Mouse (Mus musculus) CH12F3 (cell line): ENCODE data around the gene Npas1.

Experiments
- in situ Hi-C: fragments of 300-500 bp; cut with MboI; formaldehyde crosslinking; loops from 2 replicates; pipeline ENCODE4 v1.14.3; 2020; ENCODE audit warnings: low sequenced_read_pairs

Gene Npas1

DNA sequence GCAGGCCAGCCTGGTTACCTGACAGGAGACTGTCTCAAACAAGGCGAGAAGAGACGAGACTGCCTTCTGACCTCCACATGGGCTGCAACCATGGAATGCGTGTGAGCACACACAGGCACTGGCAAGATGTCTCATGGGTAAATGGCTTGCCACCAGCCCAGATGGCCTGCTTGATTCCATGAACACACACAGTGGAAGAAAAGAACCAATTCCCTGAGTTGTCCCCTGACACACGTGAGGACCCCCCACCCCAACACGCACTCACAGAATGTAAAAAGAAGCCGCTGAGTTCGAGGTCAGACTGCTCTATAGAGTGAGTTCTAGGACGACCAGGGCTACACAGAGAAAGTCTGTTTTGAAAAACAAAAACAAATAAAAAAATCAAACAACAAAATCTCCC lies at the start of gene Npas1:
Npas1 (minus strand) TSS at position 101 of the 400 bp plus-strand sequence.
- in situ Hi-C loops, result no loop called here

DNA sequence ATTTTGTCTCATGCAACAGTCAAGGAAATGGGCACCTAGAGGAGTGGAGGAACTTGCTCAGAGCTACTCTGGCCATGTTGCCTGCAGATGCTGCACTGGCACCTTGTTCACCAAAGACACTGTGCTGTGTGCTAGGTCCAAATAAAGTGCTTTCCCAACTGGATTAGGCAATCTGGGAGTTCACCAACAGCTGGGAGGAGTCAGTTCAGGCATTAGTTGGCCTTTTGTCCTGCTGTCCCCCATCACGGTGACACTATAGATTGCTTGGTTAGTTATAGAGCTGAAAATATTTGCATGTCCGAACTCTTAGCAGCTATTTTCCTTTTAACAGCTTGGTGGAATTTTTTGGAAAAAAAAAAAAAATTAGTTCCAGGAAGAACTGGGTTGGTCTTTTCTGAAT lies 48.5 kb upstream of the Npas1 start:
- in situ Hi-C loops, result no loop called here

DNA sequence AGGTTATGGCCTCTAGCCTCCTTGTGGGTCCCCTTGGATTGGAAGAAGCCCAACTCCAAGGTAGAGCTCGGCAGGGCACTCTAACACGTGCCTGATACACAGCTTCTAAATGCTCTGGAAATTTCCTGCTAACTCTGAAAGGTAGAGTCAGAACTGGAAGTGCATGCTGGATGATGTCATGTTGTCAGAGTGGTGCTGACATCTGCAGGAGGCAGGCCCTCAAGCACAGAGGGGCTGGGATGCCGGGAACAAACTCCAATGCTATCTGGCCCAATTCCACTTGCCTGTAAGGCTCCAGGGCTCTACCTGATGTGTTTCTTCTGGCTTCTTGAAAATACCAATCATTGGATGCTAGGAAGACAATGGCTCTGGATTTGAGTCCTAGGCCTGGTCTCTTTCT lies 47.9 kb upstream of the Npas1 start:
- in situ Hi-C loops, result no loop called here

DNA sequence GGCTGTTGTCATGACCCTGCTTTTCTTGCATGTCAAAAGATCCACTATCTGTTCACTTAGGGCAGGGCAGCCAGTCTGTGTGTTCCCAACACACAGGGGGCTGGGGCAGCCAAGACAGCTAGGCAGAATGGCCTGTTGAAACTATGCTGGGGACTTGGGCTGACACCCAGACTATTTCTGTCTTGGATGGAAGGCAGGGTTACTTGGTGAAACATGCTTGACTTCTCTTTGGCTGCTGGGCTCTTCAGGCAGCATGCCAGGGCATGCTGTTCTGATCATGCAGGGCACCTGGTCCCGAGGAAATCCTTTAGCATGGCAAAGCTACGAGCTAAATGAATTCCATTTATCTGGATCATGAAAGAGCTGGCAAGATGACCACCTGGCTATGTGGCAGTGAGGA lies 46.8 kb upstream of the Npas1 start:
- in situ Hi-C loops, result no loop called here

DNA sequence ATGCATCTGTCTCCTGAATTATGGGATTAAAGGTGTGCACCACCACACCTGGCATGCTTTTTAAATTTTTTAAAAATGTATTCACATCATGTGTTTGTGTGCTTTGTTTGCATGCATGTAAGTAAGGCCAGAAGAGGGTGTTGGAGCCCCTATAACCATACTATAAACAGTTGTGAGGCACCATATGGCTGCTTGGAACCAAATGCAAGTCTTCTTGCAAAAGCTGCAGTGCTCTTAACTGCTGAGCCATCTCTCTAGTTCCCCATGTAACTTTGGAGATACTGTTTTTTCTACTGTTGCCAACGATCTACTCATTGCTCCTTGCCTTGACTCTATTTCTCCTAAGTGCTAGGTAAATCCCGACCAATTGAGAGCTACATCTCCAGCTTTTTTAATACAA lies 41.8 kb upstream of the Npas1 start:
- in situ Hi-C loops, result no loop called here

DNA sequence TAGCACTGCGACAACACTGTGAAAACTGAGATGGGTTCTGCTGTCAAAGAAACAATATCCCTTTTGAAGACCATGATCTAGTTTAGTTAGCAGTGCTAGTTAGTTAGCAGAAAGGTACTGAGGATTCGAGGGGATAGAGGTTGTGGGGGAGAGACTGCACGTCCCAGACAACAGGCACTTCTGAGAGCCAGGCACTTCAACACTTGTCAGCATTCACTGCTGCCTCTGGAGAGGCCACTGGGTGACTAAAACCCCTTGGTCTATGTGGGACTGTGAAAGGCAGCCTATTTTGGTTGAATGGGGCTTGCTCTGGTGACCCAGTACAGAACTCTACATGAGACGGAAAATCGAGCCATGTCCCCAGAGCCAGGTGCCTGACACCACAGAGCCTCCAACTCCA lies 39.7 kb upstream of the Npas1 start:
- in situ Hi-C loops, result no loop called here

DNA sequence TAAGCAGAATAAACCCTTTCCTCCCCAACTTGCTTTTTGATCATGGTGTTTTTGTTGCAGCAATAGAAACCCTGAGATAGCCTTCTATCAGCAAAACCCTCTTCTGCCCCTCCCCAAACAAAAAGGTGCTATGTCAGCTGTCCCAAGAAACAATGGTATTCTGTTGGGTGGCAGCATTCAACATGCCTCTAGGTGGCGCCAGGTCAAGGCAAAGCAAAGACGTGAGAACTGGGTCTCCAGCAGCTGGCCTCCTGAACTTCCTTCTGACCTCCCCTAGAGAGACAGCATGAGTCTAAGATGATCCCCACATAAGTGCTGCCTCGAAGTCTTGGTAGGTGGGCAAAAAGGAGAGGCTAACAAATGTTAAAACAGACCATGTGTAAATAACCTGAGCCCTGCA lies 29.8 kb upstream of the Npas1 start:
- in situ Hi-C loops, result no loop called here

DNA sequence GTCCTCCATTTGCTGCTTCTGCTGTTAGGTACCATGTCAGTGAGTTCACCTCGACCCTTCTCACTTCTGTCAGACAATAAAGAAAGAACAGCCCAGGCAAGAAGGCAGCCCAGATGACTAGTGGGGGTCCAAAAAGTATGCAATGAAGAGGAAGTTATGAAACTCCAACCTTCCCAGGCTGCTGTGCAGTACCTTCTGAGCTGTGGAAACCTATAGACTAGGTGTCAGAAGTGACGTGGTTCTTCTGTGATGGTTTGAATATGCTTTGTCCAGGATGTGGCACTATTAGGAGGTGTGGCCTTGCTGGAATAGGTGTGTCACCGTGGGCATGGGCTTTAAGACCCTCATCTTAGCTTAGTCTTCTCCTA lies 27.7 kb upstream of the Npas1 start:
- in situ Hi-C loops, result no loop called here

DNA sequence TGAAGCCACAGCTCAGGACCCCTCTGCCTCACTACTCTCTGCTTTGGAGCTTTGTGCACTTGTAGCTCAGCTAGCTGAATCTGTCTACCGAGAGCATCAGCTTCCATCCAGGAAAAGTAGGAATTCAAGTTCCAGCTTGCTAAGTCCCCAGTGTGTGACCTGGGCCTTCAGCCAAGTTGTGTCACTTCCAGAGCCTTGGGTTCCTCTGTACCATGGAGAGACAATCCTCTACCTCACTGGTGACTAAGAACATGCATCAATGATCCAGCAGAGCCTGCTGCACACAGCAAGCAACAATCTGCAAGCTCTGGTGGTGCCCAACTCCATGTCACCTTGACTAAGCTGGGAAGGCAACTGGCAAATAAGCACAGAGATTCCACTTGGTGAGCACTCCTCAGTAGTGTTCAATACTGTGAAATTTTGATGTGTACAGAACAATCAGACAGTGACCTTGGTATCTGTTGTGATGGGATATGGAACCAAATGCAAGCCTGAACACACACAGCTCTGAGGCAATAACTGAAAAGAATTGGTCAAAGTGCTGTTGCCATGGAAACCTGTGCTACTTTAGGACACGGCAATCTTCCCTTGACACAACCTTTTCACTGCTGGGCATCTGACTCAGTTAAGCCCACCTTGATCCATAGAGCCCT lies 27.2 kb upstream of the Npas1 start:
- in situ Hi-C loops, result no loop called here

DNA sequence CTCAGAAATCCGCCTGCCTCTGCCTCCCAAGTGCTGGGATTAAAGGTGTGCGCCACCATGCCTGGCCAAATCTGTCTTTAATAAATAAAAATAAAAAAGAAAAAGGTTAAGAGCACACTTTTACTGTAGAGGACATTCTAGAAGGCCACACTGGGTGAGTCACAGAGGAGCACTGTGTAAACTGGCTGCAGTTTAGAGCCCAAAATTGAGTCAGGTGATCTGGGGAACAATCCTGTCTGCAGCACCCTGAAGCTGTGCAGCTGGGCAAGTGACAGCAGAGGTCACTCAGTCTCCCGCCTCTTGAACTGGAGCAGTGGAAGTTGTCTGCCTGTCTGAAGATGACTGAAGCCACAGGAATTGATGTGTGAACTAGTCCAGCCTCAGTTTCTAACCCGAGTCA lies 24.0 kb upstream of the Npas1 start:
- in situ Hi-C loops, result no loop called here

DNA sequence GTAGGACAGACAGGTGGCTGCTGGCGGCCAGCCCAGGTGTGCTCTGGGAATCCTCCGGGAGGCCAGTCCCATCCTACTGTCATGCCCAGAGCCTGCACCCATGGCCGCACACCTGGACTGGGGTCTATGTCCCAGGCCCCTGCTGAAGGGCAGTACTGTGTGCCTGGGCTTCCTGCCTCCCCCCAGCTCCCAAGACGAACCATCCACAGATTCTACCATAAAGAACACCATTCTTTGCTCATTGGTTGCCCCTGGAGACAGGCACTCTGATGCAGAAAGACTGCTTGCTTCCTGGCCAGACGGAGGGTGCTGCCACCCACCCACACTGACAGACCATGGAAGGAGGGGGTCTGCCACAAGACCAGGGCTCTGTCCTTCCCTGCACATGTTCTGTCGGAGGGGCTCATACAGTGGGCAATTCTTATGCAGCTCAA lies 22.2 kb upstream of the Npas1 start:
- in situ Hi-C loops, result no loop called here

DNA sequence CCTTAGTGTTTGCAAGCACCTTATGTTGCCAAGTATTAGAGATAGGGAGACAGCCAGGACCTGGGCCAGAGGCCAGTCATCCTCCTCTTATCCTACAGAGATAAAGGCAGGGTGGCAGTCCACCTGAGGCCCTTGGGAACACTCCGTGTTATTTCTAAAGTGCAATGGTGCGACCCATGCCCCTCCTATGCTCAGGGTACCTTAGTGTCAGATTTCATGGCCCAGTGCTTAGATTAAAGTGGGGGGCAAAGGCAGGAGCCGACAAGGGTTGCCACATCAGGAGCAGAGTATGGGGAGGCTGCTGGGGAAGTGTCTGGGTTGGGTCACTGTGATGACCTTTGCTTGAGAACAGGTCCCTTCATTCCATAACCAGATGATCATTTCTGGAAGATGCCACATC lies 18.7 kb upstream of the Npas1 start:
- in situ Hi-C loops, result no loop called here

DNA sequence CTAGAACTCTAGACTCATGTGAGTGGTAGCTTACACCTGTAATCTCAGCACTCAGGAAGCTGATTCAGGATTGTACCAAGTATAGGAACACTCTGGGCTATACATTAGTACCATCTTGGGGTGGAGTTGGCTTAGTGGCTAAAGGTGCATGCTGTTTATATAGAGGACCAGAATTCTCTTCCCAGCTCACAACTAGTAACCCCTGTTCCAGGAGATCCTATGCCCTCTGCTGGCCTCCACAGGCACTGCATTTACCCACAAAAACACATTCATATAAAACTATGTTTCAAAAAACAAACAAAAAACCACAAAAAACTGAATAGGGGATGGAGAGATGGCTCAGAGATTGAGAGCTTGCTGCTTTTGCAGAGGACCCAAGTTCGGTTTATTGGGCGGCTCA lies 15.8 kb upstream of the Npas1 start:
- in situ Hi-C loops, result no loop called here

DNA sequence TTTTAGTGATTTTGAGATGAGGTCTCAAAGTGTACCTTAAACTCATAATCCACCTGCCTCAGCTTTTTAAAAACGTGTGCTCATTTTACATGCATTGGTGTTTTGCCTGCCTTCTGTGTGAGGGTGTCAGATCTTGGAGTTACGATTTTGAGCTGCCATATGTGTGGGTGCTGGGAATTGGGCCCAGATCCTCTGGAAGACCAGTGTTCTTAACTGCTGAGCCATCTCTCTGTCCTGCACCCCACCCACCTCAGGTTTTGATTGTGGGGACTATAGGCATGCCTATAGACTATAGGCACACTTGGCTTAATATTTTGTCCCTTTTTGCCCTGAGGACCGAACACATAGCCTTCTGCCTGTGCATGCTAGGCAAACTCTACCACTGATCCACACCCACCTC lies 14.7 kb upstream of the Npas1 start:
- in situ Hi-C loops, result no loop called here

DNA sequence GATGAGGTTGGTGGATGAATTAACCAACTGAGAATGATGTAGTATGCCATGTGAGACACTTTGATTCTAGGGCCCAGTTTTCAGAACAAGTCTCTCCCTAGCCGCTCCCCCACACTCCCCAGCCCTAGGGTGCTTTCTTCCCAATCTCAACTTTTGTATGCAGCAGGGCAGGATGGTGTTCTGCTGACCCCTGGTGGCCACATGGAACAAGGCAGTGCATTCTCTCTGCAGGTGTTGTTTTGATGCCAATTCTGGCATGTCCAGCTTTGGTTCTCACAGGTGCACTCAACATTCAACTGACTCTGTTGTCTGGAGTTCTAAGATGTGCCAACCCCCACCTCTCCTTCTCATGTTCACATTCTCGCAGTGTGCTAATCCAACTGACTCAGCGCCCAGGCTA lies 14.2 kb upstream of the Npas1 start:
- in situ Hi-C loops, result no loop called here

DNA sequence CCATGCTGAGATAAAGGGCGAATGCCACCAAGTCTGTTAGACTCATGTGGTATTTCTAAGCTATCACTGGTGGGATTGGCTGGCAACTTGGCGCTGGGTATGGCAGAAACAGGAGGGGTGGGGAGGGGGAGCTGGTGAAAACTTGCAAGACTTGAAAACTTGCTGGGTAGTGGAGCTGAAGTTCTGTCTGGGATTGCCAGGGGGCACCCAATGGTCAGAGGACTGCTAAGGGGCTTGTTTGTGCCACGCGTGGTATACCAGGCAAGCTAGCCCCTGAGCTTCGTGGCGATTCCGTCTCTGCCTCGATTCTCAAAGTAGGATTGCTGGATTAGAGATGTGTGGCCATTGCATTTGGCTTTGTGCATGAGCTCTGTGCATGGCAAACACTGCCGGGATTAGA lies 12.4 kb upstream of the Npas1 start:
- in situ Hi-C loops, result no loop called here

DNA sequence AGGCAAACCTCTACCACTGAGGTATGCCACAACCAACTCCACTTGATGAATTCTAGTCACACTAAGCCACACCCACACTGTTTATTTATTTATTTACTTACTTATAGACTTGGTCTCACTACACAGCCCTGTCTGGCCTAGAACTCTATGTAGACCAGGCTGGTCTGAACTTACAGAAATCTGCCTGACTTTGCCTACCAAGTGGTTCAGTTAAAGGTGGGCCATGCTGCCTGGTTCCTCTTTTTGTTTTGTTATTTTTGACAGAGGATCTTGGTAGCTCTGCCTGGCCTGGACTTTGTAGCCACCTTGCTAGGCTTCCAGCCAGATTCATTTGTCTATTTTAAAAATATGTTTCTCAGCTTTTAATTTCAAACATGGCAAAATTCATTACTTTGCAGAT lies 11.3 kb upstream of the Npas1 start:
- in situ Hi-C loops, result no loop called here

DNA sequence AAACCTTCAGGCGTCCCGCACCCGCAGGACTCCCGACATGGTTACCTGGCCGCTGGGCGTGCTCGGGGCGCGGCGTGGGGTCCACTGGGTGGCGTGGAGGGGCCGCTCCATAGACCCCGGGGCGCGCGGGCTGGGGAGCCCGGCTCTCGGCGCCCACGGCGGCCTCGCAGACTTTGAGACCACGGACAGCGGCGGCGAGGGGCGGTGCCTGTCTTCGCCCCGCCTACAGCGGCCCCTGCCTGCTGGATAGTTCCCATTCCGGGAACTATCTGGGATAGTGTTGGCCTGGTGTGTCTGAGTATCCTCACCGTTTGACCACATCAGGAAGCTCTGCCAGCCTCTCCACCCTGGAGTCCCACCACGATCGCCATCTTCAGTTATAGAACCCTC lies 933 bp downstream of the Npas1 start:
- in situ Hi-C loops, result no loop called here

DNA sequence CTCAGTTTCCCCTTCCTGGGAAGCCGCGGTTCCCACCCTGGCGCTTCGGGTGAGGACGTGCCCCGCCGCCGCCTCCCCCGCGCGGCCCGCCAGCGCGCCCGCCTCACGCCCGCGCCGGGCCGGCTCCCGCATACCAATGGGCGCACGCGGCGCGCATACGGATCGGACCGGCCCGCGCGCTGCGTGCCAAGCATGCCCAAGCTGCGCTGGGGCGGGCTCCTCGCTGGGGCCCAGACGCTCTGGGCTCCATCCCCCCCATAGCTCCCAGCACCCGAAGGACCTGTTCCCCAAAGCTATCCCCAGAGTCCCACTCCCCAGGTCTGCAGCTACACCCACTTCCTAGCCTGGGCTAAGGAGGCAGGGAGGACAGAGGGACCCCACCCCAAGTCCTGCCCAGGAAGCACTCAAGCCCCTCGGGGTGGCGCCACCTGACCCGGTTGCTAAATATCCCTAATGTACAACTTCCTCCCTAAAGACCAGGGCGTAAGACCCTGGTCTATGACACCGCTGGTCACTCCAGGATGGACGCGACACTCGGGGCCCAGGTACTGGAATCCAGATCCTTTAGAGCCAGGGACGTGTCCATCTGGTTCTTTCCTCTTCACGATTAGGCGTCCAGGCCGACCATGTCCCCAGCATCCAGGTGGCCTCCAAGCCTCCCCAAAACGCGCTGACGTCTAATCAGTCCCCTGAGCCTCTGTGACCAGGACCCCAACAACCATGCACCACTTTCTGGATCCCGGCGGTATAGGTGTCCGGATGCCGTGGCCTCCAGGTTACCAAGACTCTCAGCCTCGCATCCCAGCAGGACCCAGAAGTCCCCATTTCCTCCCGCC lies 1.5 kb downstream of the Npas1 start:
- in situ Hi-C loops, result no loop called here

DNA sequence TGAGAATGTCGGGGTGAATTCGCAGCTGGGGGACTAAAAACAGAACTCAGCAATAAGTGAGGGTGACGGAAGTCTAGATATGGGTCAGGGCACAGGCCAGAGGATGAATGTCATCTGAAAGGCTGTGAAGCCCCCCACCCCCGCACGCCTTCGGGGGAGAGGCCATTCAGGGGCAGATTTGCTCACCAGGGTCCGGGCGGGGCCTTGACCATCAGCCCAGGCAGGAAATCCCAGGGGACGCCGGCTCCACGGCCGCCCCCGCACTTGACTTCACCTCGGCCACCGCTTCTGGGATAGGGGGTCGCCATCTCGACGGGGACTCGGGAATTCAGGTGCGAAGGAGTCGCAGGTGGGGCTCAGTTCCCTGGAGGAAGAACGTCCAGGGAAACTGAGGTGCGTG lies 2.2 kb downstream of the Npas1 start:
- in situ Hi-C loops, result no loop called here

DNA sequence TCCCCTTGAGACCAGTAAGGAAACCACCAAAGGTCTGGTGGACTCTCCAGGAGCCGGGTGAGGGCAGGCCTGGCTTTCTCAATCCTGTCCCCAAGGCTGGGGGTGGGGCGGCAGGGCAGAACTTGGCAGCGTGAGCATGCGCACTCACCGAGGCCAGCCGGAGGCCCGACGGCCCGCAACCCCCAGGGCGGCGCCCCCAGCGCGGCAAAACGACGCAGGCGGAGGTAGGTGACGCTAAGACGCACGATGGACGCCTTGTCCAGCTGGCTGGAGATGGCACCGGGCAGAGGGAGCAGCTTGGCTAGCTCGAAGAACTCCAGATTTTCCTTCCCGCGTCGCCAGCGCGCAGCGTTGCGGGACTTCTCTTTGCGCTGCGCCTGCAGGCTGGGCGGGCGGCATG lies 3.1 kb downstream of the Npas1 start:
- in situ Hi-C loops, result no loop called here

DNA sequence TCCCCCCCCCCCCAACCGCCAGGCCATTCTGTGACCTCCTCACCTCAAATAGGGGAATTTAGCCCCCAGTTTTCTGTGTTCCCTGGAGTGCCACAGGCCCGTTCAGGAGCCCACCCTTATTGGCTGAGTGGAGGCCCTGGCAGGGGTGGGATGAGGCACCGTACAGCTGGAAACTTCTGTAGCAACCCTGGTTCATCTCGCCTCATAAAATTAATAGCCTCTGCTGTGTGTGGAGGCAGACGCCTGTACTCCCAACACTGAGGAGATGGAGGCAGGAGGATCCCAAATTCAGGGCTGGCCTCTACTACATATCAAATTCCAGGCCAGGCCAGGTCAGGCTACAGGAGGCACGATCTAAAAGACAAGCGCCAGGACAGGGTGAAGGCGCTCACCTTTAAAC lies 3.7 kb downstream of the Npas1 start:
- in situ Hi-C loops, result no loop called here
